Mouse (Mus musculus) CH12.LX (cell line): ENCODE results near the gene Ddx43. TPM values are rescaled to one million over a fixed set of nuclear protein-coding genes. Genes with fewer than 3 reads are reported as not detected.

Source experiments
- DNase-seq: peaks from one replicate; pipeline ENCODE4 v3.0.0-alpha.2; 2013; ENCODE audit errors: extremely low read depth
- H3K27ac ChIP-seq: 2 replicates; pipeline ENCODE4 v1.5.1; 2012; ENCODE audit warnings: low read depth, mild to moderate bottlenecking, control low read depth, moderate library complexity; ENCODE audit not compliant: insufficient read depth
- H3K27me3 ChIP-seq: replicated peaks from 2 replicates; pipeline ENCODE3; 2012; ENCODE audit warnings: inconsistent platforms
- H3K36me3 ChIP-seq, 2 experiments: replicated peaks in 1 of 2; 2 replicates each; pipeline versions ENCODE3 to v1.6.1; 2012; ENCODE audit warnings: inconsistent platforms in 1 of 2, low read length in 1 of 2, mild to moderate bottlenecking in 1 of 2, mixed read lengths in 1 of 2, moderate library complexity in 1 of 2; ENCODE audit not compliant: control insufficient read depth in 1 of 2, insufficient read depth in 1 of 2
- H3K4me1 ChIP-seq, 2 experiments: 2 replicates each; pipeline ENCODE4 v1.6.1; 2012; ENCODE audit warnings: inconsistent platforms in 1 of 2, moderate library complexity in 1 of 2; ENCODE audit not compliant: insufficient read depth in 2 of 2, control insufficient read depth in 1 of 2
- H3K4me2 ChIP-seq: 2 replicates; pipeline ENCODE4 v1.6.1; 2012; ENCODE audit warnings: low read depth, mild to moderate bottlenecking, control low read depth; ENCODE audit not compliant: poor library complexity, insufficient read depth, severe bottlenecking
- H3K4me3 ChIP-seq, 3 experiments: fragments of 150-350 bp in 1 of 3; sonication (generic) in 1 of 3; replicated peaks in 1 of 3; 2 replicates each; pipeline versions ENCODE3 to v1.5.1; 2011 to 2012; ENCODE audit warnings: low read depth in 2 of 3, low read length in 2 of 3, mild to moderate bottlenecking in 2 of 3, moderate library complexity in 2 of 3, control low read depth in 1 of 3, improper control_type of control experiment in 1 of 3, inconsistent platforms in 1 of 3, mixed read lengths in 1 of 3; ENCODE audit not compliant: poor library complexity in 1 of 3
- H3K79me2 ChIP-seq: replicated peaks from 2 replicates; pipeline ENCODE4 v1.6.1; 2012; ENCODE audit warnings: mild to moderate bottlenecking, moderate library complexity; ENCODE audit not compliant: control insufficient read depth, poor library complexity, insufficient read depth, severe bottlenecking; ENCODE audit errors: extremely low read depth
- H3K9ac ChIP-seq: 2 replicates; pipeline ENCODE4 v1.6.1; 2012; ENCODE audit warnings: low read depth, mild to moderate bottlenecking, control low read depth, moderate library complexity; ENCODE audit not compliant: insufficient read depth
- H3K9me3 ChIP-seq: replicated peaks from 2 replicates; pipeline ENCODE3; 2012; ENCODE audit warnings: low read length, inconsistent platforms, mixed read lengths
- BHLHE40 ChIP-seq: IDR thresholded peaks from 2 replicates; pipeline ENCODE4 v1.6.1; 2011; ENCODE audit warnings: mild to moderate bottlenecking, low read depth, low read length, improper control_type of control experiment
- CTCF ChIP-seq, 2 experiments: IDR thresholded peaks in 1 of 2; conservative IDR thresholded peaks in 1 of 2; 2 replicates each; pipeline ENCODE4 v1.5.1; 2011 to 2012; ENCODE audit warnings: low read depth in 2 of 2, low read length in 2 of 2, improper control_type of control experiment in 1 of 2, inconsistent platforms in 1 of 2, mild to moderate bottlenecking in 1 of 2, moderate library complexity in 1 of 2
- ELF1 ChIP-seq: IDR thresholded peaks from 2 replicates; pipeline ENCODE4 v1.6.1; 2014; ENCODE audit warnings: low read depth, mild to moderate bottlenecking, inconsistent platforms, low read length, improper control_type of control experiment
- EP300 ChIP-seq: IDR thresholded peaks from 2 replicates; pipeline ENCODE4 v1.6.1; 2011; ENCODE audit warnings: low read length, improper control_type of control experiment
- GABPA ChIP-seq: IDR thresholded peaks from 2 replicates; pipeline ENCODE4 v1.6.1; 2012; ENCODE audit warnings: low read depth, low read length, improper control_type of control experiment, inconsistent platforms; ENCODE audit not compliant: insufficient replicate concordance
- HCFC1 ChIP-seq: IDR thresholded peaks from 2 replicates; pipeline ENCODE4 v1.6.1; 2012; ENCODE audit warnings: low read depth, mild to moderate bottlenecking, inconsistent platforms, low read length, improper control_type of control experiment
- IRF4 ChIP-seq: IDR thresholded peaks from 2 replicates; pipeline ENCODE4 v1.6.1; 2014; ENCODE audit warnings: low read depth, mild to moderate bottlenecking, inconsistent platforms, low read length, improper control_type of control experiment
- JUN ChIP-seq: IDR thresholded peaks from 2 replicates; pipeline ENCODE4 v1.6.1; 2011; ENCODE audit warnings: low read depth, mild to moderate bottlenecking, low read length, improper control_type of control experiment, moderate library complexity; ENCODE audit not compliant: insufficient read depth
- KAT2A ChIP-seq: IDR thresholded peaks from 2 replicates; pipeline ENCODE4 v1.6.1; 2012; ENCODE audit warnings: low read length, improper control_type of control experiment, inconsistent platforms; ENCODE audit not compliant: insufficient replicate concordance
- MAFK ChIP-seq: IDR thresholded peaks from 2 replicates; pipeline ENCODE4 v1.6.1; 2011; ENCODE audit warnings: low read length, improper control_type of control experiment; ENCODE audit not compliant: insufficient replicate concordance
- MAX ChIP-seq: IDR thresholded peaks from 2 replicates; pipeline ENCODE4 v1.6.1; 2011; ENCODE audit warnings: low read length, improper control_type of control experiment
- MAZ ChIP-seq: IDR thresholded peaks from 2 replicates; pipeline ENCODE4 v1.6.1; 2012; ENCODE audit warnings: low read depth, mild to moderate bottlenecking, inconsistent platforms, low read length, improper control_type of control experiment, moderate library complexity
- MEF2A ChIP-seq: IDR thresholded peaks from 2 replicates; pipeline ENCODE4 v1.6.1; 2014; ENCODE audit warnings: low read depth, mild to moderate bottlenecking, inconsistent platforms, low read length, improper control_type of control experiment, borderline replicate concordance
- MXI1 ChIP-seq: IDR thresholded peaks from 2 replicates; pipeline ENCODE4 v1.6.1; 2011; ENCODE audit warnings: mild to moderate bottlenecking, low read depth, low read length, improper control_type of control experiment
- NELFE ChIP-seq: IDR thresholded peaks from 2 replicates; pipeline ENCODE4 v1.6.1; 2011; ENCODE audit warnings: low read depth, low read length, improper control_type of control experiment
- NRF1 ChIP-seq: IDR thresholded peaks from 2 replicates; pipeline ENCODE4 v1.6.1; 2014; ENCODE audit warnings: low read depth, mild to moderate bottlenecking, inconsistent platforms, low read length, improper control_type of control experiment, moderate library complexity
- POLR2AphosphoS2 ChIP-seq: IDR thresholded peaks from 2 replicates; pipeline ENCODE4 v1.6.1; 2011; ENCODE audit warnings: low read depth, low read length, improper control_type of control experiment
- RAD21 ChIP-seq: IDR thresholded peaks from 2 replicates; pipeline ENCODE4 v1.6.1; 2011; ENCODE audit warnings: low read depth, mild to moderate bottlenecking, low read length, improper control_type of control experiment, moderate library complexity
- RCOR1 ChIP-seq: conservative IDR thresholded peaks from 2 replicates; pipeline ENCODE4 v1.6.1; 2012; ENCODE audit warnings: low read depth, mild to moderate bottlenecking, inconsistent platforms, low read length, improper control_type of control experiment
- TBP ChIP-seq: conservative IDR thresholded peaks from 2 replicates; pipeline ENCODE4 v1.6.1; 2011; ENCODE audit warnings: low read depth, low read length, improper control_type of control experiment
- UBTF ChIP-seq: IDR thresholded peaks from 2 replicates; pipeline ENCODE4 v1.6.1; 2012; ENCODE audit warnings: low read depth, mild to moderate bottlenecking, inconsistent platforms, low read length, improper control_type of control experiment, moderate library complexity
- USF1 ChIP-seq: IDR thresholded peaks from 2 replicates; pipeline ENCODE4 v1.6.1; 2014; ENCODE audit warnings: low read depth, mild to moderate bottlenecking, inconsistent platforms, low read length, improper control_type of control experiment
- USF2 ChIP-seq: conservative IDR thresholded peaks from 2 replicates; pipeline ENCODE4 v1.6.1; 2011; ENCODE audit warnings: low read depth, low read length, improper control_type of control experiment
- ZKSCAN1 ChIP-seq: IDR thresholded peaks from 2 replicates; pipeline ENCODE4 v1.6.1; 2012; ENCODE audit warnings: low read depth, inconsistent platforms, low read length, improper control_type of control experiment, borderline replicate concordance
- dilution Hi-C: fragments of 300-500 bp; cut with MboI; formaldehyde crosslinking; loops from 2 replicates; pipeline ENCODE4 v1.14.3; 2020; ENCODE audit warnings: low sequenced_read_pairs; ENCODE audit not compliant: extremely low pct_unique_long_range_greater_than_20kb, extremely low pct_ligation_motif_present
- in situ Hi-C: fragments of 300-500 bp; cut with MboI; formaldehyde crosslinking; loops from 3 replicates; pipeline ENCODE4 v1.14.3; 2019; ENCODE audit warnings: low sequenced_read_pairs, low pct_ligation_motif_present, low pct_unique_long_range_greater_than_20kb, mixed read lengths
- polyA plus RNA-seq: library from polyadenylated mRNA; unstranded; fragments of >175 nt; gene quantifications from 2 replicates; pipeline ENCODE4 v1.2.1, GENCODE M21; 2012; ENCODE audit warnings: low read depth; ENCODE audit not compliant: insufficient read length
- total RNA-seq, 2 experiments: library from RNA; depleted of rRNA; stranded (reverse); fragments of 300-350 nt in 1 of 2; fragments of >200 nt in 1 of 2; gene quantifications; 2 replicates each; pipeline ENCODE4 v1.2.3; 2012 to 2014

Gene Ddx43
- total and polyA plus RNA-seq, 3 experiments = not detected

GRCm38 (mm10) chr9:78393741-78394140 lies 1.8 kb upstream of the Ddx43 start:
- dilution Hi-C loops = no loop called here
- DNase-seq = no peak
- Histone ChIP-seq H3K9me3 (peaks cover 5% of the 10 kb centered on the region), H3K36me3 (no peaks in the 10 kb centered on the region), H3K4me1 (no peaks in the 10 kb centered on the region), H3K9ac (no peak overlapping the region), H3K4me2 (no peak overlapping the region), H3K27ac (no peak overlapping the region)
- in situ Hi-C loops = no loop called here
- TF ChIP-seq ZKSCAN1 (no peak), TBP (no peak), KAT2A (no peak), CTCF (conservative IDR thresholded peaks at IDR 0.05 in 1 of 2, IDR thresholded peaks at IDR 0.05 in 1 of 2; ENCODE audit: low read depth in 2 of 2, low read length in 2 of 2) (no peak), RCOR1 (no peak), MEF2A (no peak), BHLHE40 (no peak), UBTF (no peak), MAFK (no peak), MAX (no peak), NRF1 (no peak)
- TF ChIP-seq, all 38 proteins: peak for 0
- no peaks in the 10 kb centered on the region for H3K79me2 ChIP-seq
- H3K4me3 ChIP-seq = no peak overlapping the region
- peaks cover 11% of the 10 kb centered on the region for H3K27me3 ChIP-seq

DNA sequence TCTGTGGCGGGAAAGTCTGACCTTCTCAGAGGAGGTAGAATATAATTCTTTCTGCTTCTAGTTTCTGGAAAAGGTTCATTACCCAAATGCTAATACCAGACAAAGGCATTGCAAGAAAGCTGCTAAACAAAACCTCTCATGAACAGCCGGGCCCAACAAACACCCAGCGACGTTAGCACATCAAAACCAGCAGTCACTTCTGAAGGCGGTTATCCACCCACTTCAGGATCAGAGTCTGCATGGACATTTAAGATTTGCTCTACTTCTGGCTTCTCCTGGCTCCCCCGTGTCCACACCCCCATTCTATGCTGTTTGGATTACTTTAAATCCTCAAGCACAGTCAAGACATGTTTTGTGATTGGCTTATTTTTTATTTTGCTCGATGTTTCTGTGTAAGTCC lies 975 bp upstream of the Ddx43 start:
- dilution Hi-C loops (no loop called here), in situ Hi-C loops (no loop called here)

More for the DNA sequence above, 975 bp upstream of the Ddx43 start:
- H3K4me2 ChIP-seq = no peak overlapping the region
- H3K4me3 ChIP-seq = no peak overlapping the region
- peaks cover 11% of the 10 kb centered on the region for H3K27me3 ChIP-seq
- no peak for DNase-seq
- no peak overlapping the region for H3K27ac ChIP-seq
- H3K4me1 ChIP-seq = no peaks in the 10 kb centered on the region
- TF ChIP-seq USF1 = no peak
- no peak for TF ChIP-seq RAD21
- no peak for TF ChIP-seq NELFE
- TF ChIP-seq EP300 = no peak
- TF ChIP-seq MAZ = no peak
- TF ChIP-seq USF2 = no peak
- TF ChIP-seq MXI1 = no peak
- no peak for TF ChIP-seq UBTF
- no peak for TF ChIP-seq ZKSCAN1
- no peak for TF ChIP-seq HCFC1
- no peak for TF ChIP-seq GABPA
- TF ChIP-seq POLR2AphosphoS2 = no peak
- TF ChIP-seq NRF1 = no peak
- TF ChIP-seq RCOR1 = no peak
- TF ChIP-seq MAX = no peak
- no peak for TF ChIP-seq IRF4
- no peak for TF ChIP-seq TBP
- no peak for TF ChIP-seq ELF1
- no peak for TF ChIP-seq MEF2A
- TF ChIP-seq JUN = no peak
- H3K36me3 ChIP-seq = no peaks in the 10 kb centered on the region
- no peaks in the 10 kb centered on the region for H3K79me2 ChIP-seq
- H3K9me3 ChIP-seq = peaks cover 5% of the 10 kb centered on the region
- H3K9ac ChIP-seq = no peak overlapping the region
